Mouse (Mus musculus) hematopoietic stem cell, adult 5-6 weeks (primary cell): Measurements from ENCODE around the gene Glb1l. TPM values are rescaled to one million over a fixed set of nuclear protein-coding genes. Genes with fewer than 3 reads are reported as not detected.
"Not testable (repeated sequence)": the region's sequence is repeated elsewhere in the genome, so short reads cannot be mapped to it uniquely, and the experiment has no call there.

ENCODE experiments used
- ATAC-seq, 2 experiments: fragments of 125-278 bp in 1 of 2; replicated peaks in 1 of 2; 2 replicates each; pipeline ENCODE4 v1.8.0; 2016 to 2017; ENCODE audit warnings: inconsistent platforms in 2 of 2, mild to moderate bottlenecking in 2 of 2, moderate number of reproducible peaks in 2 of 2, low read depth in 1 of 2, moderate TSS enrichment in 1 of 2; ENCODE audit not compliant: low FRiP score in 2 of 2, poor library complexity in 2 of 2, severe bottlenecking in 2 of 2, insufficient read depth in 1 of 2, low TSS enrichment in 1 of 2
- total RNA-seq: library from RNA; stranded (forward); fragments of 172-1452, 232-1000 nt; gene quantifications from 2 replicates; pipeline ENCODE4 v1.2.3, GENCODE M21; 2017

Gene Glb1l
- total RNA-seq, 1 experiment from 2014 or later = 13.3 TPM

DNA sequence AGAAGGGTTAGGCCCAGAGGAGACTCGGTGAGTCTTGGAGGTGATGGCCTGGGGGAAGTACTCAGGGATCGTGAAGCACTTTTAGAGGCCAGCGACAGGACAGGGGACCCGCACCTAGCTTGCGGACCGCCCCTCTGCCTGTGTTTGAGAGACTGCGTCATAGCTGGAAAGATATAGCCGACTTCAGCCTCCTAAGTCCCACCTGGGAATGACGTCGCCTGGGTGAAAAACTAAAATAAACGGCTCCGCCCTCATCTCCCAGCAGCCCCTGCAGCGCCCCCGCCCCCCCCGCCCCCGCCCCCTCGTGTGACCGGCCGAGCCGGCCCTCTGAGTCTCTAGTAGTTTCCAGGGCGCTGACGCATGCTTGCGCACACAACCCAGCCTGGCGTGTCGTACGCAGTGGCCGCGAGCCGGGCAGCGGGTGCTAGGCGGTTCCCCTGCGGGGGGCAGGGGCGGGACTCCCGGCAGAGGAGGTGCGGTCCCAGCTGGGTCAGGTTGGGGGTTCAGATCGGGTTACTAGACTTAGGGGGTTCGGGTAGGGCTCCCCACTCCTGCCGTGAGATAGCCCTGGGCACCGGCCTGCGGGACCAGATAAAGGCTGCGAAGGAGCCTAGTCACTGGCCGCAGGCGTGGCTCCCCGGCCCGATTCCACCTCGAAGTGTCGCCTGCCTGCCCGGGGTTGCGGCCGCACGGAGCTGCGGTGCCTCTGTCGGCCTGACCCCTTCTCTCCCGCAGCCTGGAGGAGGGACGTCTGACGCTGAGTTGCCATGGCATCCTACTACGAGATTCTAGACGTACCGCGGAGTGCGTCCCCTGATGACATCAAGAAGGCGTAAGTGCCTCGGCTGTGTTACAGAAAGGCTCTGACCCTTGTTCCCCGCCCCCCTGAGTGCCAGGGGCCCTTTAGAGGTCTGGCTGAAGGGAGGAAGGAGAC lies 25.8 kb upstream of the Glb1l start, which contains the start of gene Dnajb2:
Gene Dnajb2 (plus strand): TSS at position 290 of the 934 bp plus-strand sequence.
- peak; percentile 66 to 78 for ATAC-seq

DNA sequence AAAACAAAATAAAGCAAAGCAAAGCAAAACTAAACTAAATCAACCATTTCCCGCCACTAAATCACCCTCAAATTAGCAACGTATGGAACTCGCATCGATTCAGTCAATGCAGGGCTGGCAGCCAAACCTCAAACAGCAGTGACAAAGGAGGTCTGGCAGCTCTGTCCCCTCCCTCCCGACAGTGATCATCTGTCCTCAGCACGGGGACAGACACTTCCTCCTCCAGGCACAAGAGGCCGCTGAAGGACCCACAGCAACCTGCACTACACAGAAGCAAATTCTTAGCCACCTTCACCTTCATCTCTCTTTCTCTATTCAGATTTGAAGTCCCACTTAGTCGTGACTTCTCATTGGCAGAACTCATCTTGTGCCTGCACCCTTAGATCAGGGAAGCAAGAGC lies 24.0 kb upstream of the Glb1l start:
- peak; percentile 73 to 78 for ATAC-seq

DNA sequence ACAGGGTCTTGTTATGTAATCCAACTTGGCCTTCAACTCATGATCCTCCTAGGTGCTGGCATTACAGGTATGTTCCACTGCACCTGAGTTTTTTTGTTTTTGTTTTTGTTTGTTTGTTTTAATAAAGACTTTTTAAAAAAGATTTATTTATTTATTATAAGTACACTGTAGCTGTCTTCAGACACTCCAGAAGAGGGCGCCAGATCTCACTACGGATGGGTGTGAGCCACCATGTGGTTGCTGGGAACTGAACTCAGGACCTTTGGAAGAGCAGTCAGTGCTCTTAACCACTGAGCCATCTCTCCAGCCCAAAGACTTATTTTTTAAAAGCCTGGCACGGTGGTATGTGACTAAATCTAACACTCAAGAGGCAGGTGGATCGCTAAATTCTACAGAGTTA lies 21.9 kb upstream of the Glb1l start:
- ATAC-seq = not testable (repeated sequence)

DNA sequence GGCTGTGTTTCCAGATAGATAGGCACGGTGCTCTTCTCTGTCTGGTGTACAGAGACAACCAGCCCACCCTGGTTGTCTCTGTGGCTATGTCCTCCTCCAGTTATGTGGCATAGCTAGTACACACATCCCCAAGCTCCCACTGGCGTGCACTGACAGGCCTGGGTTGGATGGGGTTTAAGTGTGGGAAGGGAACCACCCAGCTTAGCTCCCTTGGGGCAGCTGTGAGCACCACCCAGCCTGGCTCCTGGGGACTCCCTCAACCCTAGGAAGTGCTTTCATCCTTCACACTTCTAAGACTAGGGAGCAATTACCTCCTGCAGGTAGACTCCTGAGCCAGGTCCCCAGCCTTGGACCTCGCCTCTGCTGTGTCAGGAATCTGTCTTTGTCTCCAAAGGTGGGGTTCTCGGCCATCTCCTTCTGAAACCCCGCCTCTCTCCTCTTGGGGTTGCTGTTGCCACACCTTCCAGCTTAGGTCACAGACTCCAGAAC lies 21.1 kb upstream of the Glb1l start, which contains the start of gene A630095N17Rik:
Gene A630095N17Rik (minus strand): TSS at position 439 of the 489 bp plus-strand sequence.
- no peak for ATAC-seq

DNA sequence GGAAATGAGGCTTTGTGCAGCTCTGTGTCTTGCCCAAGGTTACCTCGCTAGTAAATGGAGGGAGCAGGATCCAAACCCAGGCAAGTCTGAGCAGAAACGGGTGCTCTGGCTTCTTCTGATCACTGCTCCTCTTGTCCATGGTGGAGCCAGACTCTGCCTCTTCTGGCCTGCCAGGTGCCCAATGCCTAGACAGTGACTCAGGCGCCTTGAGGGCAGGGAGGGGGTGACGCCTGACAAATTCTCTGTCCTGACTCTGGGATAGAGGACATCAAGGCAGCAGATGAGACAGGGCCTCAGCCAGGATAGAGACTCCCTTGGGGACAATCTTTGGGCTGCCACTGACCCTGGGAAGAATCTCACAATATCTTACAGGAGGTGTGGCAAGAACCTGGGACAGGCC lies 20.6 kb upstream of the Glb1l start:
- no peak for ATAC-seq

DNA sequence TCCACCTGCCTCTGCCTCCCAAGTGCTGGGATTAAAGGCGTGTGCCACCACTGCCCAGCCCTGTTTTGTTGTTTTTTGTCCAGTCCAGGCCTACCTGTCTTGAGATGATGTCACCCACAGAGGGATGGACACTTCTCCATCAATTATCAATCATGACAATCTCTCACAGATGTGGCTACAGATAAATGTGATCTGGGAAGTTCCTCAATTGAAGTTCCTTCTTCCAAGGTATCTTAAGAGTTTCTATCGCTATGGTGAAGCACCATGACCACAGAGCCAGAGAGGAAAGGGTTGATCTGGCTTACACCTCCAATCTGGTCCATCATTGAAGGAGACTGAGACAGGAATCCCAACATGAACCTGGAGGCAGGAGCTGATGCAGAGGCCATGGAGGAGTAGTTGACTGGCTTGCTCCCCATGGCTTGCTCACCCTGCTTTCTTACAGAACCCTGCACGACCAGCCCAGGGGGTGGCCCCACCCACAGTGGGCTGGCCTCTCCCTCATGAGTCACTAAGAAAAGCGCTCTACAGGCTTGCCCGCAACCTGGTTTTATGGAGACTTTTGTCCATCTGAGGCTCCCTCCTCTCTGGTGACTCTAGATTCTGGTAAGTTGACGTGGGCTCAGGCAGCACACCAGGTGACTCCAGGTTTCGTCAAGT lies 19.9 kb upstream of the Glb1l start:
- no peak for ATAC-seq

DNA sequence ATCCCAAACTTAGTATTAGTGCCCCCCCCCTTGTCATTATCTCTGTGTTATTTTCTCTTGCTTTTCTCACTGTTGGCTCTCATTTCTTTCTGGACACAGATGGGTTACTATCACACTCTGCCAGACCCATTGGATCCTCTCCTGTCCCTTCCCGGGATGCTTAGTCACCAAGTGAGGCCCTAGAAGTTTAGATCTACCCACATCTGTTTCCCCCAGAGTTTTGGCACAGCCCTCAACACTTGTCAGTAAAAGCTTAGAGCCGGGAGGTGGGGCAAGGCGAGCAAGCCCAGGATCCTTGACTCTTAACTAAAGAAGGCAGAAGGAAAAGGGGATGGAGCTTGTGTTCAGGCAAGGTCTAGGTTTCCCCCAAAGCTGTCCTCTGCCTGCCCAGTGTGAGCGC lies 18.5 kb upstream of the Glb1l start:
- ATAC-seq = peak; percentile 79 to 82

DNA sequence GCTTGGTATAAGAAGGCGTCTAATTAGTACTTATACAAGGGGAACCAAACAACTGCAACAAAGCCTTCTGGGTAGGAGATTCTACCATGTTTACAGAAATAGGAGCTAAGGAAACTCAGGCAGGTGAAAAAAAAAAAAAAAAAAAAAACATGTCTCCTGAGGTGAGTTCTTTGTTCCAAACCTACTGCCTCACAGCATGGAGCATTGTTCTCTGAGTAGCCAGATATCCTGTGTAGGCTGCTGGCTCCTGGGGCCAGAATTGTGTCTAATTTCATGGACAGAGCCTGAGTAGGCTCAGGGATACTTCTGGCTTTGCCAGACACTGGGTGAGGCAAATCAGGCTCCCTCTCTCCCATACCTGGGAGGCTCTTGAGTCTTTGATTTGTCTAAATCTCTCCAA lies 17.0 kb upstream of the Glb1l start:
- no peak for ATAC-seq

DNA sequence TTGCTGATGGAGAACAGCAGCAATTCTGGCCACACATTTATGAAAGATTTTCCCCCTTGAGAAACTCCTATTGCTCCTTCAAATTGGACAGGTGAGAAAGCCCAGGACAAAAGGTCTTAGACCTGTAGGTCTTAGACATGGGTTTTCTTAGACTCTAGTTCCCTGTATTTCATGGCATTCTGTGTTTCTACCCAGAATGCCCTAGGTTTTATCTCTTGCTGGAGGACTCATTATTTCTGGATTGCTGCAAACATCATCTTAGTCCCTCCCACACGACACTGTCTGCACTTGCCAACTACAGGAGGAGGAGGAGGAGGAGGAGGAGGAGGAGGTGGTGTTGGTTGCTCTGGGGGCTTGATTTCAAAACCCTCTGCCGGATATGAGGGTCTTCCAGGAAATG lies 15.5 kb upstream of the Glb1l start:
- ATAC-seq = no peak

DNA sequence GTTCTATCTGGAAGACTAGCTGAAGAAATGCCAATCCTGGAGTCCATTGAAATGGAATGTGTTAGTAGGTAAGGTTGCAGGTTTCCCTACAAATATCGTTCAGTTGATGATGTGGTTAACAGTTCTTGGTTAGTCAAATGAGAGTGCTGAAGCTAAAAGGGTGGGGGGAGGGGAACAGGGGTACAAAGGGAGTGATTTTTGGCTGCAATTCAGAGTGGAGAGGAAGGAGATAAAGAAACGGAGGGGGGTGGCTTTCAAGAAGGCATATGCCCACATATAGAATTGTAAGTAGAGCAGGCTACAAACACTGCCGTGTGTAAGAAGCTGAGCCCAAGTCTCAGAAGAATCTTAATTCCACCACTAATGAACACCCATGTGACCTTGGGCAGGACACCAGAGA lies 14.9 kb upstream of the Glb1l start:
- ATAC-seq = no peak

DNA sequence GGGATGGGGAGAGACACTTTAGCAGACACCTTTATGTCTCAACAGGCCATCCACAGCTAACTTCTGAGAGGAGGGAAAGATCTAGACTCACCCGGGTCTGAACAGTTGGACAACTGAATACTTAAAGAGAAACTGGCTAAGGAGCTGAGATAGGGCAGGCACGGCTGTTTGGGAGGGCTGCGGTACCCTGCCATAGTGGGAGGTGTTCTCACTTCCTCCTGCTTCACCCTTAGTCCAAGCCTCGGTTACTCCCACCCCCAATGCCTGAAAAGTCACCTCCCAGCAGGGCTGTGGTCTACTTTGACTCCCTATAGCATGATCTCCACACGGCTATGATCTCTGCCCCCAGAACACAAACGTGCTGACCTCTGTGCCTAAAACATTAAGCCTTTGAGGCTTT lies 12.9 kb upstream of the Glb1l start:
- ATAC-seq = peak; percentile 48 to 53; a peak in 3 of 4 replicates

DNA sequence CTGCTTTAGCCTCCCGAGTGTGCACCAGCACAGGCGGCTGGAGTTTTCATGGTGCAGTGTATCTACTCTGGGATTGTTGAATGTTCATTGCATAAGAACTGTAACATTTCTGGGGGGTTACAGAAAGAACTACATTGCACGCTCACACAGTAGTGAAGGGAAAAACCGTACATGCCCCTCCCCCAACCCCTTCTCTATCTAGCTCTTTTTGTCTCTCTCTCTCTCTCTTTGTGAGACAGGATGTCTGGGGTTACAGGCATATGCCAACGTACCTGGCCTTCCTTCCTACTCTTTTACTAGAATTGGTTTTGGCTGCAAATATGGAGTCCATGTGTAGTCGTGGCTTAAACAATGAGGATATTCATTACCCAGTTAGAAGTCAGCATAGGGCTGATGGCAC lies 12.3 kb upstream of the Glb1l start:
- no peak for ATAC-seq

DNA sequence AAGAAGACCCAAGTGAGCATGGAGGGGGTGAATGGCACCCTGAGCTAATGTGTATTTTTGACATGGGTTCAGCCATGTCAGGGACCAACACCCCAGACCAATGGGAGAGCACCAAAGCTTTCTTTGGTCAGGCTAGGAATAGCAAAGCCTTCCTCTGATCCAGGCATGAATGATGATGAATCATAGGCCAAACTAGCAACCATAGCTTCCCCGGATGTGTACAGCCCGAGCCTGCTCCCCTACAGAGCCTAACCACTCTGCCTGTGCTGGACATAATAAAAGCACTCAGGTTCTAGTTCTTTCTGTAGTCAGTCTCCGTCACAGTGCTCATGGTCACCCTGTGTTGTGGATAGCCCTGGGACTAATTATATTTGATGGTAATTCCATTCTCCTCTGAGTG lies 10.9 kb upstream of the Glb1l start:
- ATAC-seq = no peak

DNA sequence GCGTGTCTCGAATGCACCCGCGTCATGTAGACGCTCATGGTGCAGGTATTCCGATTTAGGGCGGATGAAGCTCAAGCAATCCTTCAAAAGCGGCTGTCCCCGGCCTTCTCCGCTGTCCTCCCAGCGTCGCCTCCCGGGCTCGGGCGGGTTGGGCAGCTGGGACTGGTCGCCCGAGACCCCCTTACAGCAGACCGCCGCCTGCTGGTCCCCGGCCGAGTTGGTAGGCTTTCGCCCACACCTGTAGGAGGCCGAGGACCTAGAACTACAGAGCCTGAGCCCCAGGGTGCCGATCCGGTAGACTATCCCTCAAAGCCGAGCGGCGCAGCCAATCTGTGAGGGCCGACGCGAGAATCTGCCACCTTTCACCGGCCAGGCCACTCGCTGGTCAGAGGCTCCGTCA lies 8.9 kb upstream of the Glb1l start, which contains the start of gene Tuba4a:
Gene Tuba4a (minus strand): TSS at position 335 of the 400 bp plus-strand sequence.
- ATAC-seq = peak in 1 of 2 experiments; percentile 5; a peak in 1 of 4 replicates

DNA sequence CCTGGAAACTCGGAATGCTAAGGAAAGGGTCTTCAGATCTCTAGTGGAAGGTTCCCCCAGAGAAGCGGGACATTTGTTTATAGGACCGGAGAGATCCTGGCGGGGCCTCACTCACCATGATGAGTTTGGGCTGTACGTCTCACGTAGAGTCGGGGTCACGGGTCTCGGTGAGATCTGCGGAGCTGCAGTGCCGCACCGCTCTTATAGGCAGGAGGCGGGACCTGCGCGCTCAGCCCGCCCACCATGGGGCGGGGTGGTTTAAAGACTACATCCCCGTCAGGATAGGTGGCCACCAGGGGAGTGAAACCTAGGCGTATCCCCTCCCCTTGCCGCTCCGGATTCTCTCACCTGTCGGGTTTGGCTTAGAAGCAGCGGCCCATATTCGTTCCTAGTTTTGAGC lies 8.5 kb upstream of the Glb1l start:
- ATAC-seq = peak; percentile 84 to 86

DNA sequence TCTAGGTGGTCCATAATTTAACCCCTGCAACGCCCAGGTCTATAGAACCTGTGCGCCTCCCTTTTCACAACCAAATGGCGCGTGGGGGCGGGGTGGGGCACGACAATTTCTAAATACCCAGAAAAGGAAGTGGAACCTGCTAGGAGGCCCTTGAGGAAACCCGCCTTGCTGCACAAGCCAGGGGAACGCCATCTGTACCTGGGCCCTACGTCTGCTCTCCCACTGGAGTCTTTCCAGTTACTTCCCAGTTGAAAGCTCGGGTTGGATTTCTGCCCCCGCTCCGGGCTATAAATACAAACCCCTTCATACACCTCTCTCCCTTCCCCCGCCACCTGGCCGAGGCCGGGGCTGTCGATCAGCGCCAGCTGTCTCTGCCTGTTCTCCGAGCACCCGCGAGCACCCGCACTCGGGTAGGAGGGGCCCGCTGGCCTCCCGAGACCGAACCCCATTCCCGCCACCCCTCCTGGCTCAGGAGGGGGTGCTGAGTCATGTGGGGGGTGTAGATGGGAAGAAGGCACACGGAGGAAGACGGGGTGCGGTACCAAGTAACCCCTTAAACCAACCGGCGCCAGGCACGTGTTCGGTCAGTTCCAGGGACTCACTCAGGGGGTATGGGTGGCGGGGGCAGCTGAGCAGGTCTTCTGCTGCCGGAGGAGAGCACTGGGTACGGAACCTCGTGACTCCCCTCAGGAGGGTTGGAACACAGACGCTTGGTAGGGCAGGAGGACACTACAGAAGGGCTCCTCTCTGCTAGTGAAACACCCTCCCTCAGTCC lies 7.8 kb upstream of the Glb1l start:
- ATAC-seq = peak; percentile 22 to 27; a peak in 3 of 4 replicates

DNA sequence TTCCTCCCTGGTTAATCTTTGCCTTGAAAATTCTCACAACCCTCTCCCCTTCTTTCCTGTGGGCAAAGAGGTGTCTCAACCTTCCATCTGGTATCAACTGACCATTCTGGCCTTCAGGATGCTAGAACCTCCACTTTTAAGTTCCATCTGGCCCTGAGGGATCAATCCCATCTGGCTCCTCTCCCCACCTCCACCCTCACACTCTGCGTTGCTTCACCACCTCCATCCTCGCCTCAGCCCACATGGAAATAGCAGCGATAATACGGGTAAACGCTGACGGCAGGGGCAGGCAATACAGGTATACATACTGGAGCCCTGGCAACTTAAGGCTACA lies 7.2 kb upstream of the Glb1l start:
- no peak for ATAC-seq
